In the genomic region with DNA sequence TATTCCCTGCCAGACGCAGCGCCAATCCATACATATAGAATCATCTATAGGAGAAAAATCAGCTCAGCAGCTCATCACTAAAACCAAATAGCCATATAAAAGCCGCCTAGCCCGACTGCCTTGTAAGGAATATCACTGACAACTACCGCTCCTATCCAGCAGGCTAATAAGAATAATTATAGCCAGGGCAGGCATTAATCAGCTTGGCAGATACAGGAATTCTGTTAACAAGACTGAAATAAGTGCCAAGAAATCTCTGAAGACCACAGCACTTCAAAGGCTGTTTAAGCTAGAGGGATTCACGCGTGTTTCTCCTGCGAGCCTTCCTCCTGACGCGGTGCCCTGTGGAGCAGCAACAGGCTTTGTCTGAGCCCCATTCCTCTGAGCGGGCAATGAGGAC, we compare ENCODE assay signal across 19 mouse cellular contexts. TPM values are rescaled to one million over a fixed set of nuclear protein-coding genes. Genes with fewer than 3 reads are reported as not detected.
DNase-seq lines count a peak whose midpoint lies in the region; ATAC-seq lines count a peak whose summit lies in the region.
"Had no signal": no experiment of that assay in that cellular context is flagged by ENCODE, and none has a peak within 500 bp of the region (broad histone marks: within the 10 kb centered on the region; RNA-seq: fewer than 3 reads in every experiment).

No protein-coding gene starts in this region.

- H3K9me3 ChIP-seq in embryonic facial prominence, embryonic 13.5 days: no peaks in the 10 kb centered on the region
- no peaks in the 10 kb centered on the region for H3K9me3 ChIP-seq in embryonic facial prominence, embryonic 10.5 days
- H3K9me3 ChIP-seq in hindbrain, embryonic 16.5 days (ENCODE audit: control insufficient read depth, low read length): no peaks in the 10 kb centered on the region
- no peaks in the 10 kb centered on the region for H3K9me3 ChIP-seq in hindbrain, embryonic 10.5 days
- no peaks in the 10 kb centered on the region for H3K9me3 ChIP-seq in forebrain, embryonic 13.5 days (replicated peaks)
- H3K9me3 ChIP-seq in midbrain, embryonic 16.5 days (replicated peaks; ENCODE audit: control insufficient read depth, low read length, poor library complexity, severe bottlenecking): no peaks in the 10 kb centered on the region
- H3K9me3 ChIP-seq: heart, embryonic 12.5 days; limb, embryonic 13.5 days; liver, embryonic 13.5 days had no signal

- DNase-seq in embryonic facial prominence, embryonic 10.5 days (ENCODE audit: low spot score): no peak
- no peak for DNase-seq in hindbrain, embryonic 10.5 days (ENCODE audit: low spot score)
- no peak for DNase-seq in gastrocnemius, postnatal 25 days
- DNase-seq in MN1 (ENCODE audit: low spot score): no peak
- DNase-seq: adrenal gland, adult 8-10 months; cerebellum, adult 9-11 months; kidney, adult 11 months; liver, embryonic 13.5 days; lung, embryonic 14.5 days; lung, postnatal 4 days; right cerebral cortex, adult 18-20 months had no signal

- H3K27ac ChIP-seq in embryonic facial prominence, embryonic 13.5 days: no peak overlapping the region
- H3K27ac ChIP-seq in embryonic facial prominence, embryonic 10.5 days (replicated peaks): no peak overlapping the region
- H3K27ac ChIP-seq in hindbrain, embryonic 16.5 days (ENCODE audit: low read depth, low read length): peak overlapping the region; percentile 13; the same call in 1 of the 2 replicates
- no peak overlapping the region for H3K27ac ChIP-seq in hindbrain, embryonic 10.5 days
- peak overlapping the region; percentile 70 for H3K27ac ChIP-seq in forebrain, embryonic 13.5 days
- peak overlapping the region; percentile 19 for H3K27ac ChIP-seq in midbrain, embryonic 16.5 days (ENCODE audit: low read length)
- H3K27ac ChIP-seq: limb, embryonic 13.5 days; liver, embryonic 13.5 days; stomach, postnatal 0 days had no signal

- ATAC-seq in embryonic facial prominence, embryonic 13.5 days (ENCODE audit: insufficient number of reproducible peaks, insufficient read depth, low FRiP score, low TSS enrichment, low read depth): no peak
- no peak for ATAC-seq in hindbrain, embryonic 16.5 days
- no peak for ATAC-seq in forebrain, embryonic 13.5 days
- ATAC-seq in midbrain, embryonic 16.5 days: no peak
- ATAC-seq: Patski had no signal

- WGBS in embryonic facial prominence, embryonic 13.5 days: 78% methylated on average over 11 of the region's 11 CpGs
- 90% methylated on average over 11 of the region's 11 CpGs for WGBS in embryonic facial prominence, embryonic 10.5 days
- WGBS in hindbrain, embryonic 16.5 days: 53% methylated on average over 11 of the region's 11 CpGs
- WGBS in hindbrain, embryonic 10.5 days: 90% methylated on average over 11 of the region's 11 CpGs
- WGBS in forebrain, embryonic 13.5 days: 31% methylated on average over 11 of the region's 11 CpGs
- 39% methylated on average over 11 of the region's 11 CpGs for WGBS in midbrain, embryonic 16.5 days

- no peaks in the 10 kb centered on the region for H3K27me3 ChIP-seq in embryonic facial prominence, embryonic 13.5 days
- no peaks in the 10 kb centered on the region for H3K27me3 ChIP-seq in embryonic facial prominence, embryonic 10.5 days (replicated peaks; ENCODE audit: low read depth, poor library complexity, severe bottlenecking)
- H3K27me3 ChIP-seq in hindbrain, embryonic 16.5 days (replicated peaks; ENCODE audit: control insufficient read depth, insufficient read depth, low read length): no peaks in the 10 kb centered on the region
- H3K27me3 ChIP-seq in hindbrain, embryonic 10.5 days (ENCODE audit: insufficient read depth, poor library complexity, severe bottlenecking): peaks cover 13% of the 10 kb centered on the region
- no peaks in the 10 kb centered on the region for H3K27me3 ChIP-seq in forebrain, embryonic 13.5 days
- no peaks in the 10 kb centered on the region; the same call in 1 of the 2 replicates for H3K27me3 ChIP-seq in midbrain, embryonic 16.5 days (ENCODE audit: control insufficient read depth, insufficient read depth, low read depth, low read length)
- H3K27me3 ChIP-seq: heart, embryonic 12.5 days; limb, embryonic 13.5 days; Patski had no signal

- H3K36me3 ChIP-seq in embryonic facial prominence, embryonic 13.5 days: no peaks in the 10 kb centered on the region
- no peaks in the 10 kb centered on the region; the same call in 1 of the 2 replicates for H3K36me3 ChIP-seq in embryonic facial prominence, embryonic 10.5 days (replicated peaks)
- no peaks in the 10 kb centered on the region for H3K36me3 ChIP-seq in hindbrain, embryonic 16.5 days (ENCODE audit: control insufficient read depth, insufficient read depth, low read length)
- H3K36me3 ChIP-seq in hindbrain, embryonic 10.5 days: no peaks in the 10 kb centered on the region
- H3K36me3 ChIP-seq in forebrain, embryonic 13.5 days (ENCODE audit: poor library complexity, severe bottlenecking): no peaks in the 10 kb centered on the region
- H3K36me3 ChIP-seq in midbrain, embryonic 16.5 days (ENCODE audit: control insufficient read depth, insufficient read depth, low read length): no peaks in the 10 kb centered on the region
- H3K36me3 ChIP-seq: heart, embryonic 12.5 days; limb, embryonic 13.5 days; liver, embryonic 13.5 days had no signal

- H3K9ac ChIP-seq in embryonic facial prominence, embryonic 13.5 days: 0 out of 2 replicates have a peak overlapping the region, but pooled peaks have one; percentile 16
- no peak overlapping the region for H3K9ac ChIP-seq in hindbrain, embryonic 16.5 days (ENCODE audit: low read depth, low read length)
- no peak overlapping the region for H3K9ac ChIP-seq in forebrain, embryonic 13.5 days
- H3K9ac ChIP-seq in midbrain, embryonic 16.5 days (ENCODE audit: low read depth, low read length): no peak overlapping the region
- H3K9ac ChIP-seq: heart, embryonic 12.5 days; limb, embryonic 13.5 days; liver, embryonic 13.5 days; lung, embryonic 14.5 days had no signal

- H3K4me2 ChIP-seq in embryonic facial prominence, embryonic 13.5 days: no peak overlapping the region
- H3K4me2 ChIP-seq in hindbrain, embryonic 16.5 days (ENCODE audit: low read length): peak overlapping the region; percentile 22
- H3K4me2 ChIP-seq in forebrain, embryonic 13.5 days: peak overlapping the region; percentile 35
- peak overlapping the region; percentile 32; the same call in 1 of the 2 replicates for H3K4me2 ChIP-seq in midbrain, embryonic 16.5 days (ENCODE audit: low read length)
- H3K4me2 ChIP-seq: heart, embryonic 12.5 days; limb, embryonic 13.5 days; liver, embryonic 13.5 days; lung, embryonic 14.5 days had no signal

- H3K4me1 ChIP-seq in embryonic facial prominence, embryonic 13.5 days: peaks cover 58% of the 10 kb centered on the region
- H3K4me1 ChIP-seq in embryonic facial prominence, embryonic 10.5 days: peaks cover 52% of the 10 kb centered on the region
- H3K4me1 ChIP-seq in hindbrain, embryonic 16.5 days (ENCODE audit: control insufficient read depth, insufficient read depth, low read depth, low read length): peaks cover 21% of the 10 kb centered on the region
- peaks cover 40% of the 10 kb centered on the region for H3K4me1 ChIP-seq in hindbrain, embryonic 10.5 days (replicated peaks)
- peaks cover 83% of the 10 kb centered on the region for H3K4me1 ChIP-seq in forebrain, embryonic 13.5 days
- H3K4me1 ChIP-seq in midbrain, embryonic 16.5 days (ENCODE audit: control insufficient read depth, insufficient read depth, low read length): peaks cover 41% of the 10 kb centered on the region

- no peak overlapping the region for H3K4me3 ChIP-seq in embryonic facial prominence, embryonic 13.5 days
- H3K4me3 ChIP-seq in embryonic facial prominence, embryonic 10.5 days: no peak overlapping the region
- H3K4me3 ChIP-seq in hindbrain, embryonic 16.5 days (ENCODE audit: low read length): no peak overlapping the region
- no peak overlapping the region for H3K4me3 ChIP-seq in hindbrain, embryonic 10.5 days
- no peak overlapping the region for H3K4me3 ChIP-seq in forebrain, embryonic 13.5 days
- no peak overlapping the region for H3K4me3 ChIP-seq in midbrain, embryonic 16.5 days (ENCODE audit: low read depth, low read length)
- H3K4me3 ChIP-seq: heart, embryonic 12.5 days; limb, embryonic 13.5 days; liver, embryonic 13.5 days had no signal

RNA-seq across cellular contexts. Expression of gene Ptgfrn, which starts 4.6 kb away (rescaled TPM):
- 8.7 and 9.4 TPM in 2 replicates for polyA plus RNA-seq in embryonic facial prominence, embryonic 13.5 days (2015; fragmentation: Nextera tagmentation; extraction: Ambion mirVana)
- polyA plus RNA-seq in embryonic facial prominence, embryonic 10.5 days (2016; fragmentation: Nextera tagmentation; extraction: Ambion mirVana): 3.9 and 4.1 TPM in 2 replicates
- polyA plus RNA-seq in hindbrain, embryonic 16.5 days (2015; fragmentation: Nextera tagmentation; extraction: Ambion mirVana): 2.8 and 3.1 TPM in 2 replicates
- 2.0 and 2.1 TPM in 2 replicates for polyA plus RNA-seq in hindbrain, embryonic 10.5 days (2016; fragmentation: Nextera tagmentation; extraction: Ambion mirVana)
- 4.0 and 4.5 TPM in 2 replicates for polyA plus RNA-seq in forebrain, embryonic 13.5 days (2015; fragmentation: Nextera tagmentation; extraction: Ambion mirVana)
- 2.6 and 2.9 TPM in 2 replicates for polyA plus RNA-seq in midbrain, embryonic 16.5 days (2015; fragmentation: Nextera tagmentation; extraction: Ambion mirVana)
- total RNA-seq in gastrocnemius, postnatal 25 days (2021): 10 to 100 TPM; 14.9 to 17.0 TPM

Comparison
In these comparisons a context has a peak if more than half of its experiments do, and no peak if none do; other contexts are left out.
1. H3K27ac ChIP-seq: peak in hindbrain, embryonic 16.5 days (single experiment), forebrain, embryonic 13.5 days (single experiment) and midbrain, embryonic 16.5 days (single experiment); none in embryonic facial prominence, embryonic 13.5 days (single experiment), embryonic facial prominence, embryonic 10.5 days (single experiment) and hindbrain, embryonic 10.5 days (single experiment).